Mouse (Mus musculus) adrenal gland, adult 2 months (tissue): ENCODE data around the gene Zfp488. TPM values are rescaled to one million over a fixed set of nuclear protein-coding genes. Genes with fewer than 3 reads are reported as not detected.

Source experiments
- DNase-seq: peaks from one replicate; pipeline ENCODE4 v3.0.0; 2021
- polyA plus RNA-seq: library from polyadenylated mRNA; depleted of rRNA; stranded (reverse); fragments of >200 nt; gene quantifications from 2 replicates; pipeline ENCODE4 v1.2.3, GENCODE M21; 2012; rRNA removed
- total RNA-seq, 2 experiments: library from RNA; stranded (reverse); gene quantifications; 2 replicates each; pipeline ENCODE4 v1.2.3; 2021

The Zfp488 gene
- total and polyA plus RNA-seq, 3 experiments: 0.07 TPM; not detected in 2

DNA sequence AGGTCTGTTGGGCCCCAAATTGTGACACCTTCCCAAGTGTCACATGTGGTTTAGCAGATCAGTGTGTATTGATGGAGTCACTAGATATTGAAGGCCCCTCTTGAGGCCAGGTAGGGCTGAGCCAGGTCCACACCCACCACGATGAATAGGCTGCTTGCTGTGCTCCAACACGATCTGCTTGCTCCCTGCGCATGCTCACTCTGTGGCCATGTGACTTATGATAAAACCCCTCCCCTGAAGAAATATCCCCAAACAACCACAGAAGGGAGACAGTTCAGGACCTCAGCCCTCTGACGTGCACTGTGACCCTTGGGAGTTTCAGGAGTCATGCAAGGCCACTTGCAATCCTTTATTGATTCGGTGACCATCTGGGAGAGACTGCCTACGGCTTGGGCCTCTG lies 32.4 kb downstream of the Zfp488 start:
- DNase-seq: no peak

DNA sequence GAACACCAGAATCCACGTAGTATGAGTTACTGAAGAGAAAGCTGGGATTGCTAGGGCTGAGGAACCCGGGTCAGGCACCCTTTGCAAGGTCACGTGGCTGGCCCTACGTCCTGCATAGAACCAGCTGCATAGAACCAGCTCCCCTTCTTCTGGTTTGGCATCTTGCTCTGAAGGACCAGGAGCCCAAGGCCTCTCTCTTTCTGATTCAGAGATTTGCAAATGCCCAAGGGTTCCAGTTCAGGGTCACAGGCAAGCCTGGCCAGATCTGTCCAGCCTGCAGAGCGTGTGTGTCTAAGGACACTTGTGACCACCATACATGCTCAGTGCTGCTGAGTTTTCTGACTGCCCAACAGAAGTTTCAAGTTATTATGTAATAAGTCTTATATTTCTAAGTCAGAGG lies 36.3 kb downstream of the Zfp488 start:
- peak; percentile 85 for DNase-seq

DNA sequence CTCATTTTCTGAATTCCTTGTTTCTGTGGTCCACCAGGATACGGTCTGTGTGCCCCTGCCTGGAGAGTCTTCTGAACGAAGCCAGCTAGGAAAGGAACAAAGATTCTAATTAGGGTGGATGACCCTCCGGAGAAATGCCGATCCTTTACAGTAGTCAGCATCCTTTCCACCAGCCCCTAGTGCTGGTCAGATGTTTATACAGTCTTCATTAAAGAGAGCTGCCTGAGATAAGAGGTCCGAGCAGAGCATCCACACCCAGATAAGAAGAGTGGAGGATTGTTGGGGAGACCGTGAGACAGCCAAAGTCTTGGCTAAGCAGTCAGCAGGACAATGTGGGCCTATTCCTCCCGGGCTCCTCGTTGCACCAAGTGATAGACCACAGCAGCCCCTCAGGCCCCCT lies 37.8 kb downstream of the Zfp488 start, which contains the start of gene Gdf2:
TSS of gene Gdf2 (plus strand) at position 301 of the 400 bp plus-strand sequence.
- DNase-seq: no peak

DNA sequence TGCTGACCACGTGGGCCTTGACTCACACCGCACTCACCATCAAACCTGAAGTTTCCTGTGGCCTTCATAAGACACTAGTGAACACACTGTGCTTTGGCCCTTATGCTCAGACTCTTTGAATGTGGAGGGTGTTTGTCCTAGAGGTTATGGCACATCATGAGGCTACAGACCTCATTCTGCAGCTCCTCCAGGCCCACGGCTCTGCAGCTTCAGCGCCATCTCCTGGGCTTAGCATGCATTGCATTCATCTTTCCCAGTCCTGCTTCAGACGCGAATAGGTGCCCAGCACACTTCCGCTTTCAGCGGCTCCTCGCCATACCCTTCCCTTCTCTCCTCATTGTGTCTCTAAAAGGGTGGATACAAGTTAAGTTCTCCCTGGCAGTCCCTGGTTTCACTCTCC lies 39.4 kb downstream of the Zfp488 start:
- peak; percentile 63 for DNase-seq

DNA sequence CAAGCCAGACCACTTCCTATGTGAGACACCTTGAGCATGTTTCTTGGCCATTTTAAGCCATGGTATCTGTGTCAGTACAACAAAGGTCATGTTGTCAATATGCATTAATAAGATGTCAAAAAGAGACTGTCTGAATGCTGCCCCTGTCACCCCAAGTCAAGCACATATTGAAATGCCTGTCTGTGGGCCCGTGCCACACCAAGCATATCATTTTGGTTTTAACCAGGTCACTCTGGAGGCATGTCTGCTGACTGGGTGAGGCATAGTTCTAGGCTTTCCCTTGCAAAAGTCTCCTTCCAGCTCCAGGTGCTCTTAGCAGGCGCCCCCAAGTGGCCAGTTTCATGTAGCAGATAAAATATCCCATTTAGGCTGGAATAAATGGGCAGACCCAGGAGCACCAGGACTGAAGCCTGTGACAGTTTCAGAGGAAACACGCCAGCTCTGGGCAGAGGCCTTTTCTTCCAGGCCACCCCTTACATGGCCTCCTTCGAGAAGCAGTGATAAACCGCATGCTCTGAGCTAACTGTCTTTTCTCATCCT lies 44.7 kb downstream of the Zfp488 start:
- peak; percentile 53 for DNase-seq

DNA sequence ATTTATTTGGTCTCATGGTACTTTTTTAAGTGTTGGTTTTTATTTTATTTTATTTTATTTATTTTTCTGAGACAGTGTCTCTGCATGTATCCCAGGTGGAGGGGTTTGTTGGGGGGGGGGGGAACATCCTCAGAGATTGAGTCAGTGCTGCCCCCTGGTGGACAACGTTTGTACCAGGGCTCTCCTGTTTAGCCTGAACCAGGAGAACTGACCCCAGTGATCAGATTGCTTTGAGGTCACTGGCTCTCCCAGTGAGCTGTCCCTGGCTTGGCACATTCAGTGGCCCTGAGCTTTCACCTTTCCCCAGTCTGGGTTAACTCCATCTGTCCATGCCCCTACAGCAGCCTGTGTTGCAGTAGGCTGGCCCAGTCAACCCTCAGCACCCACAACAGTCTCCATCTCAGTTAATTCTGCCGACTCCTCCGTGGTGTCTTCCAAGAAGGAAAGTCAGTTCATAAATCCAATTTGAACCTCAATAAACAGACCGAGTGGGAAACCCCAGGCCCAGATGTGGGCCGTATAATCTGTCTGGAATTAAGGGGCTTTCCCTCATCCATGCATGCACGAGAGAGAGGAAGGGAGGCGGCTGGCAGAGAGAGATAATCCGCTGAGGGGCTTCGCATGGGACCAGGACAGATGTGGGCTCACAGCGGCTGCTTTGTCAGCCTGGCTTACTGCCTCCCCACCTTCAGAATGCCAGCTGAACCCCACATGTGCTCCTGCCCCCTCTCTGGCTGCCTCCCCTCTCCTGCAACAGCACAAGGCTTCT lies 45.4 kb downstream of the Zfp488 start:
- DNase-seq: peak; percentile 65

DNA sequence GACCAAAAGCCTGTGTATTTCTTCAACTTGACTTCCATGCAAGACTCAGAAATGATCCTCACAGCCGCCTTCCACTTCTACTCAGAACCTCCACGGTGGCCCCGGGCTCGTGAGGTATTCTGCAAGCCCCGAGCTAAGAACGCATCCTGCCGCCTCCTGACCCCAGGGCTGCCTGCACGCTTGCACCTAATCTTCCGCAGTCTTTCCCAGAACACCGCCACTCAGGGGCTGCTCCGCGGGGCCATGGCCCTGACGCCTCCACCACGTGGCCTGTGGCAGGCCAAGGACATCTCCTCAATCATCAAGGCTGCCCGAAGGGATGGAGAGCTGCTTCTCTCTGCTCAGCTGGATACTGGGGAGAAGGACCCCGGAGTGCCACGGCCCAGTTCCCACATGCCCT lies 46.7 kb downstream of the Zfp488 start:
- DNase-seq: peak; percentile 35

DNA sequence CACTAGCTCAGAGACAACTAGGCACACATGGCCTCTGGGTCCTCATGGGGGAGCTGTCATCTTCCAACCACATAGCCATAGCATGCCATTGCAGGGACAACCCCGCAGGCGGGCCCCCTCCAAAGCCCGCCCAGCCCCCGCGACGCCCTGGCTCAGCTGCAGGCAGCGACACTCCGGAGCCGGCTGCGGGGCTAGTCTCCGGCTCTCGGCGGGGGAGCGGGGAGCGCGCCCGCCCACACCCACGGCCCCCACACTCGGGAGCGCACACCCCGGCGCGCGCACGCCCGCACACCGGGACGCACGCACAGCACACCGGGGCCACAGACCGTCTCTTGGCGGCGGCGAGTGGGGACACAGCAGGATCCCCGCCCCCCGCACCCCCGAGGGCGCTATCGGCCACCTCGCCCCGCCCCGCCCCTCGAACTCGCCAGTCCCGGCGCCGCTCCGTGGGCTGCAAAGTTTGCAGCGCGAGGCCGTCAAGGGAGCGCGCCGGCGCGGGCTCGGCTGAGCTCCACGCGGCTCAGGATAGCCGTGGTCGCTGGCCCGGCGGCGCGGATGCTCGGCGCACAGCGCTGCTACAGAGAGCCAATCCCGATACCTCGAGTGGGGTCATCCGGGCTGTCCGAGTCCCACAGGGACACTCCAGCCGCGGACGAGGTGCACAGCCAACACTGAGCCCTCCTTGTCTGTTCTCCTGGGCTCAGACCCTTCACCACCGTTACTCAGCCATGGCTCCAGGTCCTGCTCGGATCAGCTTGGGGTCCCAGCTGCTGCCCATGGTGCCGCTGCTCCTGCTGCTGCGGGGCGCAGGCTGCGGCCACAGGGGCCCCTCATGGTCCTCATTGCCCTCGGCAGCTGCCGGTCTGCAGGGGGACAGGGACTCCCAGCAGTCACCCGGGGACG lies 55.1 kb downstream of the Zfp488 start, which contains the start of gene Gdf10:
TSS of gene Gdf10 (plus strand) at position 420 of the 903 bp plus-strand sequence.
- DNase-seq: peak; percentile 53

DNA sequence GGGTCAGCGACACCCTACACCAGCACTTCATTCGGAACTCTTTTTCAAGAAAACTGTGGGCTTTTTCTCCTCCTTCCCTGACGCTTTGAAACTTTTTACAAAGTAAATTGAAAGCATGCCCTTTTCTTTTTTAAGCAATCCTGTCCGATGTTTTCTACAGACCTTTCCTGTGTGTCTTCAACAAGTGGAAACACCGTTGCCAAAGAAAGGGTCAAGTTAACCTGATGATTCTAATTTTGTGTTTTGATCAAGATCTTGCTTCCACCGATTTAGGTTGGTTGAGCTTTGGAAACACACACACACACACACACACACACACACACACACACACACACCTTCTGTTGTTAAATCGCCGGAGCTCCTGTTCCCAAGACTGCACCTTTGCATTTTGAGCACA lies 55.8 kb downstream of the Zfp488 start:
- no peak for DNase-seq

DNA sequence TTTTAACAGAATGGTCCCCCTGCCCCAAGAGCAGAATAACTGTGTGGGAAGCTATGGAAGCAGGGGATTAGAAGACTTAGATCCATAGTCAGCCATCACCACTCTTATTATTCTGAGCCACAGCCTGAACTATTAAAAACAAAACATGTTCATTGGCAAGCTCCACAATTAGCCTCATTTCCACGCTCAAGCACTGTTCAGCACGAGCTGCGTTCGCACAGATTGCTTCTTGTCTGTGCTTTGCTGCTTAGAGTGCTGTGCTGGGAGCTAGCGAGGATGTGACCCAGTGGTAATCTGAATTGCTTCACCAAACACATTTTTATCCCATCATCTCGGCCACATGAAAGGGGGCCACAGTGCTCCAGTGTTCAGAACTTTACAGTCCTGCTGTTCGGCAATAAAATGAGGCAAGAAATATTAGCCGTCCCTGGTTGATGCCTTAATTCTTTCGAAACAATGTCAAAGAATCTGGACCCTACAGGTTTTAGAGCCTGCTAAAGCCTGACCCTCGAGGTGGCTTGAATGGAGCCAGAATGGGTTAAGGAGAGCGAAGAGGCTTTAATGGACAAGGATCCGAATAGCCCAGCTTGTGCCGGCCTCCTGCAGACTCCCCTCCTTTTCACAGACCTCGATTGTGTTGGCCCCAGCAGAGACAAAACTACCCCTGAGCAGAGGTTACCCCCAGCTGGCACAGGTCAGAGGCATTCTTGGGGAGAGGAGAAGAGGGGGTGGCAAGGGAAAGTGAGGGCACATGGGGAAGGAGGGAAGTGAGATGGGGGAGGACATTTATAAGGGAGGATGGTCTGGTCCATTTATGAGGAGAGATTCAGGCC lies 57.6 kb downstream of the Zfp488 start:
- DNase-seq: no peak

Other genes with a start within 250 kb of the Zfp488 start
- 10 to 100 TPM; 11.2 to 24.6 TPM for gene Gdf10, start 55.2 kb downstream of the Zfp488 start, total RNA-seq
- 50.5 and 52.1 TPM in 2 replicates for gene Gdf10, start 55.2 kb downstream of the Zfp488 start, polyA plus RNA-seq
- gene Gdf2, start 37.7 kb downstream of the Zfp488 start, total RNA-seq: not detected
- gene Gdf2, start 37.7 kb downstream of the Zfp488 start, polyA plus RNA-seq: 0.03 TPM in 1 of 2 replicates, not detected in the other
- not detected for gene Rbp3, start 24.8 kb downstream of the Zfp488 start, total RNA-seq
- gene Rbp3, start 24.8 kb downstream of the Zfp488 start, polyA plus RNA-seq: not detected in 2 replicates
- gene Gm30083, start 36.4 kb upstream of the Zfp488 start, total RNA-seq: not detected
- not detected in 2 replicates for gene Gm30083, start 36.4 kb upstream of the Zfp488 start, polyA plus RNA-seq
- under 1 TPM; 0.14 to 0.24 TPM for gene Gm5460, start 38.0 kb upstream of the Zfp488 start, total RNA-seq
- 0.36 and 0.47 TPM in 2 replicates for gene Gm5460, start 38.0 kb upstream of the Zfp488 start, polyA plus RNA-seq
- not detected for gene Antxrl, start 73.9 kb upstream of the Zfp488 start, total RNA-seq
- not detected in 2 replicates for gene Antxrl, start 73.9 kb upstream of the Zfp488 start, polyA plus RNA-seq
- 1 to 10 TPM; 3.6 to 5.9 TPM for gene Anxa8, start 107.2 kb upstream of the Zfp488 start, total RNA-seq
- gene Anxa8, start 107.2 kb upstream of the Zfp488 start, polyA plus RNA-seq: 0.74 and 1.2 TPM in 2 replicates
- gene A630023A22Rik, start 124.0 kb upstream of the Zfp488 start, total RNA-seq: not detected
- gene A630023A22Rik, start 124.0 kb upstream of the Zfp488 start, polyA plus RNA-seq: not detected in 2 replicates
- under 1 TPM; 0.09 to 0.10 TPM for gene Npy4r, start 173.7 kb upstream of the Zfp488 start, total RNA-seq
- gene Npy4r, start 173.7 kb upstream of the Zfp488 start, polyA plus RNA-seq: 0.02 and 0.15 TPM in 2 replicates
- 1 to 10 TPM; 1.4 to 2.8 TPM for gene Gprin2, start 222.9 kb upstream of the Zfp488 start, total RNA-seq
- 0.85 and 1.3 TPM in 2 replicates for gene Gprin2, start 222.9 kb upstream of the Zfp488 start, polyA plus RNA-seq
- under 1 TPM; 0.17 to 0.24 TPM for gene Syt15, start 240.8 kb upstream of the Zfp488 start, total RNA-seq
- 0.52 and 0.85 TPM in 2 replicates for gene Syt15, start 240.8 kb upstream of the Zfp488 start, polyA plus RNA-seq